Mouse (Mus musculus): ENCODE results near the gene Gusb.

- TF ChIP-seq EP300 (IDR thresholded peaks at IDR 0.05; ENCODE audit: low read depth) (no peak), CTCF (IDR thresholded peaks at IDR 0.05; ENCODE audit: low read depth) (no peak)
These were observed 16.6 kb upstream of the Gusb start for GRCm38 (mm10) chr5:130019461-130019860.

Measured in heart, postnatal 0 days (tissue).